Mouse (Mus musculus): ENCODE measurements around the gene Slc2a1.

Slc2a1 gene

GRCm38 (mm10) chr4:119098216-119099210 is 10.0 kb upstream of the Slc2a1 start:
- no peak for DNase-seq (ENCODE audit: low spot score)

- DNase-seq (ENCODE audit: low spot score): no peak
Observed at GRCm38 (mm10) chr4:119101392-119101791, 7.1 kb upstream of the Slc2a1 start.

- no peak for DNase-seq (ENCODE audit: low spot score)
Observed at GRCm38 (mm10) chr4:119102350-119103126, 6.0 kb upstream of the Slc2a1 start.

GRCm38 (mm10) chr4:119104847-119105246 is 3.7 kb upstream of the Slc2a1 start:
- no peak for DNase-seq (ENCODE audit: low spot score)

GRCm38 (mm10) chr4:119105704-119106103 is 2.8 kb upstream of the Slc2a1 start:
- DNase-seq (ENCODE audit: low spot score): peak; percentile 58

- no peak for DNase-seq (ENCODE audit: low spot score)
Observed at GRCm38 (mm10) chr4:119107867-119108266, 644 bp upstream of the Slc2a1 start.

- DNase-seq (ENCODE audit: low spot score): no peak
Observed at GRCm38 (mm10) chr4:119109640-119110039, 1.1 kb downstream of the Slc2a1 start.

- no peak for DNase-seq (ENCODE audit: low spot score)
Observed at GRCm38 (mm10) chr4:119110512-119110911, 2.0 kb downstream of the Slc2a1 start.

GRCm38 (mm10) chr4:119111410-119111809 is 2.9 kb downstream of the Slc2a1 start:
- no peak for DNase-seq (ENCODE audit: low spot score)

GRCm38 (mm10) chr4:119112256-119112885 is 3.9 kb downstream of the Slc2a1 start:
- no peak for DNase-seq (ENCODE audit: low spot score)

GRCm38 (mm10) chr4:119115611-119116070 is 7.1 kb downstream of the Slc2a1 start:
- DNase-seq (ENCODE audit: low spot score): no peak

GRCm38 (mm10) chr4:119116336-119116735 is 7.8 kb downstream of the Slc2a1 start:
- no peak for DNase-seq (ENCODE audit: low spot score)

GRCm38 (mm10) chr4:119117571-119117970 is 9.1 kb downstream of the Slc2a1 start:
- DNase-seq (ENCODE audit: low spot score): no peak

- DNase-seq (ENCODE audit: low spot score): no peak
Observed at GRCm38 (mm10) chr4:119118659-119119077, 10.2 kb downstream of the Slc2a1 start.

GRCm38 (mm10) chr4:119119354-119119753 is 10.8 kb downstream of the Slc2a1 start:
- DNase-seq (ENCODE audit: low spot score): no peak

- no peak for DNase-seq (ENCODE audit: low spot score)
Observed at GRCm38 (mm10) chr4:119120095-119120494, 11.6 kb downstream of the Slc2a1 start.

- DNase-seq (ENCODE audit: low spot score): no peak
Observed at GRCm38 (mm10) chr4:119121249-119121648, 12.7 kb downstream of the Slc2a1 start.

- DNase-seq (ENCODE audit: low spot score): no peak
Observed at GRCm38 (mm10) chr4:119124771-119125273, 16.3 kb downstream of the Slc2a1 start.

- no peak for DNase-seq (ENCODE audit: low spot score)
Observed at GRCm38 (mm10) chr4:119125577-119126270, 17.2 kb downstream of the Slc2a1 start.

- DNase-seq (ENCODE audit: low spot score): no peak
Observed at GRCm38 (mm10) chr4:119127229-119127628, 18.7 kb downstream of the Slc2a1 start.

- no peak for DNase-seq (ENCODE audit: low spot score)
Observed at GRCm38 (mm10) chr4:119128547-119128946, 20.0 kb downstream of the Slc2a1 start.

All from retina, embryonic 14.5 days (tissue).